Mouse (Mus musculus) heart, postnatal 36 days (tissue): ENCODE measurements around the gene Pla2g7. TPM values are rescaled to one million over a fixed set of nuclear protein-coding genes. Genes with fewer than 3 reads are reported as not detected.

Experiments
- DNase-seq, 2 experiments: peaks; one replicate each; pipeline ENCODE4 v3.0.0; 2021 to 2022
- intact Hi-C: fragments of 180-260 bp; cut with DNase I; formaldehyde crosslinking; loops from one replicate; pipeline ENCODE4 v1.15.1; 2025
- total RNA-seq, 2 experiments: library from RNA; stranded (reverse); gene quantifications; 2 replicates each; pipeline ENCODE4 v1.2.3; 2021

Pla2g7 gene
- total RNA-seq, 2 experiments from 2014 or later: 6.9 to 9.9 TPM

GRCm38 (mm10) chr17:43640825-43641224 is 72.9 kb downstream of the Pla2g7 start:
- intact Hi-C loops: no loop called here
- no peak for DNase-seq

- no peak for DNase-seq
- intact Hi-C loops: no loop called here
These were observed 75.3 kb downstream of the Pla2g7 start for GRCm38 (mm10) chr17:43643191-43643590.

DNA sequence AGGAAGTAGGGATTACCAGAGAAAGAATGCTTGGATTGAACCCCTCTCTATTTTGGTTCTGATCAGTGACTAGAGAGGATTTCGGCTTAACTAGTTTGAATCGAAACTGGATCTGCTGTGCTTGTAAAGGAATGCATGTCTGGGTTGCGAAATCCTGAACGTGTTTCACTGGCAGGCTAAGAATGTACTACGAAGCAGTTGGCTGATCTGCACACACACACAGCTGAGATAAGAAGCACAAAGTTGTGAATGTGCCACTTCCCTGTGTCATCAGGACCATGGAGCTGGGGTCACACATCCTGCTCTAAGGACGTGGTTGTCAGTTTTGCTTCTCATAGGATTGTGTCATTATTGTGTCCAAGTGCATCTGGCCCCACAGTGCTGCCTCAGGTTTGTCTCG is 76.5 kb downstream of the Pla2g7 start:
- DNase-seq: peak in 1 of 2 experiments; percentile 22

DNA sequence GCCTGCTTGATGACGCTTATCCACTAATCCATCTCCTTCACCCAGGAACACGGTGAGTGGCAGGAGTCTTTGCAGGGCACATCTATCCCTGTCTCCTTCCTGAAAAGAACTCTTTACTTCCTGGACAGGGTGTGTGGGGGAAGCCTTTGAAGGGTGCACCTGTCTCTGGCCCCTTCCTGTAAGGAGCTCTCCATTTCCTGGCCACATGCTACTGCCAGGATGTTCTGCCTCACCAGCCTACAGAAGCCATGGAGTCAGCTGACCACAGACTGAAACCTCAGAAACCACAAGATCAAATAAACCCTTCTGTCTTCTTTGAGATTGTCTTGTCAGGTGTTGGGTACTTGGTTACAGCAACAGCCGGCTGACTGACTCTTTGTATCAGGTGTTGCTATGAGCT is 77.2 kb downstream of the Pla2g7 start:
- intact Hi-C loops: no loop called here
- DNase-seq: no peak

More for the DNA sequence above, 76.5 kb downstream of the Pla2g7 start:
- intact Hi-C loops: no loop called here

- no peak for DNase-seq
- intact Hi-C loops: no loop called here
These were observed 79.0 kb downstream of the Pla2g7 start for GRCm38 (mm10) chr17:43646925-43647324.

GRCm38 (mm10) chr17:43649641-43650436 is 81.9 kb downstream of the Pla2g7 start:
- intact Hi-C loops: no loop called here
- peak in 1 of 2 experiments; percentile 20 for DNase-seq

DNA sequence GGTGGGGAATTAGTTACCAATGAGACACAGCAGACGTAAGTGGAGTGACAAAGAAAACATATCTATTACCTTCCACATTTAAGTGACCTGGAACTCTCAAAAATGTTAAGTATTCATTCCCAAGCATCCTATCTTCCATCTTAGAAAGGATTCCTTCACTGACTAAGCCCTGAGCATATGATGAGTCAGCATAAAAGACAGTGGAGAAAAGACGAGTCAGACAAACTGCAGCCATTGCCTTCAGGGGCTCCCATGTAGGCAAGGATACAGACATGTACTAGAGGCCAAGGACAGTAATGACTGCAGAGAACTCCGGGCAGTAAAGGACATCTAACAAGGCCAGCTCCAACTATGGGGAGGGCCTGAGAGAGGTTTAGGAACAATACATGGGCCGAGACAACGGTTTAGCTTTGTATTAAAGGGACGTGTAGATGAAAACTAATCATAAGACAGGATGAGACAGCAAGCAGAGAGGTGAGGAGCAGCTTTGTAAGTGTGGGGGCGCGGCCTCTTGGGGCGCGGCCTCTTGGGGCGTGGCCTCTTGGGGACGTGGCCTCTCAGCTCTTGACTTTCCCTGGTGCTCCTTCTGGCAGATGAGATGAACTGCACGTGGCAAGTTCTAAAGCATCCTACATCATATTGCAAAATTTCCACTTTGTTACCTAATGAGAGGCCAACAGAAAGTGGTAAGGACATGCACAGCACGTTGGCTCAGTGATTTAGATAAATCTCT is 83.6 kb downstream of the Pla2g7 start:
- intact Hi-C loops: no loop called here
- no peak for DNase-seq

Other genes with a start within 250 kb of the Pla2g7 start
- gene Adgrf5, start 207.6 kb upstream of the Pla2g7 start, total RNA-seq: 100 to 1,000 TPM; 209 to 282 TPM
- gene Mep1a, start 65.3 kb upstream of the Pla2g7 start, total RNA-seq: not detected
- gene Ankrd66, start 24.5 kb upstream of the Pla2g7 start, total RNA-seq: not detected
- not detected for gene Tdrd6, start 62.2 kb downstream of the Pla2g7 start, total RNA-seq
- gene Slc25a27, start 99.1 kb downstream of the Pla2g7 start, total RNA-seq: 1 to 10 TPM; 3.0 to 3.4 TPM
- gene Cyp39a1, start 99.3 kb downstream of the Pla2g7 start, total RNA-seq: 1 to 10 TPM; 6.7 TPM
- 100 to 1,000 TPM; 355 to 411 TPM for gene Rcan2, start 233.3 kb downstream of the Pla2g7 start, total RNA-seq